Mouse (Mus musculus) hindbrain, embryonic 12.5 days (tissue): ENCODE measurements at regions not wholly inside any gene's neighbourhood (a gene's known extent, or its start where the extent isn't known, plus 50 kb on each side); places are given as distances from the start of the nearest gene placed in this dataset.

Experiments
- ATAC-seq: fragments of 200-750 bp; cut with Nextera tagmentation; 2 replicates; pipeline ENCODE4 v1.8.0; 2017; ENCODE audit warnings: moderate TSS enrichment; ENCODE audit not compliant: low FRiP score
- H3K27ac ChIP-seq: fragments of 300-500 bp; sonication (generic); 2 replicates; pipeline ENCODE4 v1.5.1; 2016; ENCODE audit warnings: mild to moderate bottlenecking
- H3K27me3 ChIP-seq: fragments of 300-500 bp; sonication (generic); 2 replicates; pipeline ENCODE4 v1.6.1; 2016; ENCODE audit warnings: mild to moderate bottlenecking
- H3K36me3 ChIP-seq: fragments of 300-500 bp; sonication (generic); 2 replicates; pipeline ENCODE4 v1.6.1; 2016; ENCODE audit warnings: mild to moderate bottlenecking
- H3K4me1 ChIP-seq: fragments of 300-500 bp; sonication (generic); 2 replicates; pipeline ENCODE4 v1.6.1; 2016
- H3K4me2 ChIP-seq: fragments of 300-500 bp; sonication (generic); replicated peaks from 2 replicates; pipeline ENCODE4 v1.6.1; 2016; ENCODE audit warnings: mild to moderate bottlenecking
- H3K4me3 ChIP-seq: fragments of 300-500 bp; sonication (generic); 2 replicates; pipeline ENCODE4 v1.5.1; 2016; ENCODE audit warnings: mild to moderate bottlenecking
- H3K9ac ChIP-seq: fragments of 300-500 bp; sonication (generic); 2 replicates; pipeline ENCODE4 v1.6.1; 2016; ENCODE audit warnings: mild to moderate bottlenecking, moderate library complexity
- H3K9me3 ChIP-seq: fragments of 300-500 bp; sonication (generic); replicated peaks from 2 replicates; pipeline ENCODE4 v1.6.1; 2016; ENCODE audit warnings: mild to moderate bottlenecking
- WGBS: fragments of 180-500 bp; shearing (Covaris S2); methylation state at CpG from one replicate; pipeline ENCODE4 v1.1.7; 2016; 5-methylcytosine and 5-hydroxymethylcytosine counted together

- WGBS, result 71% methylated on average over 7 of the region's 7 CpGs
- no peak overlapping the region for H3K9ac ChIP-seq
- H3K9me3 ChIP-seq, result no peaks in the 10 kb centered on the region
- H3K27ac ChIP-seq, result no peak overlapping the region
- no peaks in the 10 kb centered on the region for H3K4me1 ChIP-seq
- no peak overlapping the region for H3K4me2 ChIP-seq
- no peaks in the 10 kb centered on the region for H3K36me3 ChIP-seq
- H3K27me3 ChIP-seq, result no peaks in the 10 kb centered on the region
- H3K4me3 ChIP-seq, result no peak overlapping the region
- ATAC-seq, result no peak
These were observed 66.5 kb upstream of the Gls start for GRCm38 (mm10) chr1:52299559-52299958.

- Histone ChIP-seq H3K9ac (no peak overlapping the region), H3K4me1 (no peaks in the 10 kb centered on the region), H3K4me2 (no peak overlapping the region), H3K4me3 (no peak overlapping the region), H3K9me3 (no peaks in the 10 kb centered on the region), H3K27me3 (no peaks in the 10 kb centered on the region), H3K27ac (no peak overlapping the region), H3K36me3 (no peaks in the 10 kb centered on the region)
- no peak for ATAC-seq
- 81% methylated on average over 5 of the region's 5 CpGs for WGBS
These were observed 65.3 kb upstream of the Gls start for GRCm38 (mm10) chr1:52298336-52298735.

- Histone ChIP-seq H3K9ac (no peak overlapping the region), H3K9me3 (no peaks in the 10 kb centered on the region), H3K4me1 (no peaks in the 10 kb centered on the region), H3K36me3 (no peaks in the 10 kb centered on the region), H3K27me3 (no peaks in the 10 kb centered on the region), H3K27ac (no peak overlapping the region), H3K4me3 (no peak overlapping the region), H3K4me2 (no peak overlapping the region)
- no peak for ATAC-seq
- WGBS, result 72% methylated on average over 2 of the region's 2 CpGs
These were observed 63.1 kb upstream of the Gls start for GRCm38 (mm10) chr1:52296178-52296577.

- no peak overlapping the region for H3K27ac ChIP-seq
- no peaks in the 10 kb centered on the region for H3K36me3 ChIP-seq
- no peak overlapping the region for H3K4me2 ChIP-seq
- no peaks in the 10 kb centered on the region for H3K4me1 ChIP-seq
- ATAC-seq, result no peak
- H3K9me3 ChIP-seq, result no peaks in the 10 kb centered on the region
- 86% methylated on average over 2 of the region's 2 CpGs for WGBS
- no peak overlapping the region for H3K9ac ChIP-seq
- no peak overlapping the region for H3K4me3 ChIP-seq
- H3K27me3 ChIP-seq, result no peaks in the 10 kb centered on the region
These were observed 61.5 kb upstream of the Gls start for GRCm38 (mm10) chr1:52294521-52294920.

GRCm38 (mm10) chr1:52293393-52294099 lies 60.5 kb upstream of the Gls start:
- Histone ChIP-seq H3K4me1 (no peaks in the 10 kb centered on the region), H3K4me3 (no peak overlapping the region), H3K27ac (no peak overlapping the region), H3K9me3 (no peaks in the 10 kb centered on the region), H3K36me3 (no peaks in the 10 kb centered on the region), H3K4me2 (no peak overlapping the region), H3K27me3 (no peaks in the 10 kb centered on the region), H3K9ac (no peak overlapping the region)
- ATAC-seq, result no peak
- 74% methylated on average over 5 of the region's 5 CpGs for WGBS
